Mouse (Mus musculus) liver, embryonic 14.5 days (tissue): ENCODE measurements at regions not wholly inside any gene's neighbourhood (a gene's known extent, or its start where the extent isn't known, plus 50 kb on each side); places are given as distances from the start of the nearest gene placed in this dataset.

ENCODE experiments used
- ATAC-seq: fragments of 200-750 bp; cut with Nextera tagmentation; 2 replicates; pipeline ENCODE4 v1.8.0; 2017; ENCODE audit warnings: moderate number of reproducible peaks, mild to moderate bottlenecking, moderate library complexity; ENCODE audit not compliant: insufficient read depth
- DNase-seq, 3 experiments: peaks; one replicate each; pipeline ENCODE4 v3.0.0-alpha.2; 2012 to 2013; ENCODE audit warnings: low read depth in 3 of 3, low spot score in 3 of 3
- H3K27ac ChIP-seq: fragments of 300-500 bp; sonication (generic); 2 replicates; pipeline ENCODE4 v1.5.1; 2014; ENCODE audit warnings: moderate library complexity, mild to moderate bottlenecking, control low read depth, inconsistent platforms
- H3K27me3 ChIP-seq: fragments of 300-500 bp; sonication (generic); 2 replicates; pipeline ENCODE4 v1.6.1; 2014; ENCODE audit warnings: mild to moderate bottlenecking, low read length, moderate library complexity; ENCODE audit not compliant: control insufficient read depth, insufficient read depth
- H3K36me3 ChIP-seq: fragments of 300-500 bp; sonication (generic); replicated peaks from 2 replicates; pipeline ENCODE4 v1.6.1; 2014; ENCODE audit warnings: low read depth; ENCODE audit not compliant: control insufficient read depth, insufficient read depth
- H3K4me1 ChIP-seq, 2 experiments: fragments of 200-500 bp in 1 of 2; fragments of 300-500 bp in 1 of 2; sonication (generic) in 1 of 2; replicated peaks; 2 replicates each; pipeline ENCODE4 v1.6.1; 2012 to 2014; ENCODE audit warnings: antibody characterized with exemption in 1 of 2, inconsistent platforms in 1 of 2, low read length in 1 of 2; ENCODE audit not compliant: control insufficient read depth in 2 of 2, insufficient read depth in 2 of 2
- H3K4me2 ChIP-seq: fragments of 300-500 bp; sonication (generic); 2 replicates; pipeline ENCODE4 v1.6.1; 2014; ENCODE audit warnings: low read depth, mild to moderate bottlenecking, control low read depth, moderate library complexity
- H3K4me3 ChIP-seq, 2 experiments: fragments of 200-500 bp in 1 of 2; fragments of 300-500 bp in 1 of 2; sonication (generic) in 1 of 2; 2 replicates each; pipeline ENCODE4 v1.5.1; 2012 to 2014; ENCODE audit warnings: low read depth in 2 of 2, low read length in 2 of 2, mild to moderate bottlenecking in 2 of 2, control low read depth in 1 of 2, inconsistent platforms in 1 of 2, moderate library complexity in 1 of 2; ENCODE audit not compliant: insufficient read depth in 1 of 2
- H3K9ac ChIP-seq: fragments of 300-500 bp; sonication (generic); replicated peaks from 2 replicates; pipeline ENCODE4 v1.6.1; 2014; ENCODE audit warnings: mild to moderate bottlenecking, control low read depth, moderate library complexity
- H3K9me3 ChIP-seq: fragments of 300-500 bp; sonication (generic); 2 replicates; pipeline ENCODE4 v1.6.1; 2016; ENCODE audit warnings: low read length, mixed read lengths; ENCODE audit not compliant: control insufficient read depth
- CTCF ChIP-seq: IDR thresholded peaks from 2 replicates; pipeline ENCODE4 v1.5.1; 2016; ENCODE audit warnings: antibody characterized with exemption, low read depth, control low read depth
- EP300 ChIP-seq: IDR thresholded peaks from 2 replicates; pipeline ENCODE4 v1.6.1; 2016; ENCODE audit warnings: antibody characterized with exemption, low read depth
- WGBS: fragments of 180-500 bp; shearing (Covaris S2); extraction: QIAGEN DNeasy Blood & Tissue Kit; methylation state at CpG from one replicate; pipeline ENCODE4 v1.1.7; 2014; ENCODE audit not compliant: insufficient replicate concordance; 5-methylcytosine and 5-hydroxymethylcytosine counted together

DNA sequence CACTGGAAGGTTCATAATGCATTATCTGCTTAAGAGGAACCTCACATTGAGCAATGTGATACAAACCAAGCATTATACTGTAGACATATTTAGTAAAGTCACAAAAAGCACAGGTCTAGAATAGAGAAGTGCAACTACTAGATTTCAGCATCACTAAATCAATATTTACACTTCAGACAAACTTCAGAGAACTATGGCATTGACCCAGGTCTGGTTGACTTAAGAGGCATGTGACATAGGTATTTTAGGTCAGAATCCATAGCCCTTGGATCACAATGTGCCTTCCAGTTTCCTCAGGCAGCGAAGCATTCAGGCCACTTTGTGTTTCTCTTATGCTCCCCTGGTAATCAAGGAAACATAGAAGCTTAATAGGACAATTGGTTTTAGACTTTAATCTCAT, 52.6 kb upstream of the Nlgn1 start:
- H3K36me3 ChIP-seq = no peaks in the 10 kb centered on the region
- H3K9me3 ChIP-seq = no peaks in the 10 kb centered on the region
- H3K4me2 ChIP-seq = no peak overlapping the region
- 31% methylated on average over 1 of the region's 1 CpGs for WGBS
- no peak for ATAC-seq
- no peak for TF ChIP-seq EP300
- no peak for TF ChIP-seq CTCF
- H3K27me3 ChIP-seq = no peaks in the 10 kb centered on the region
- H3K9ac ChIP-seq = no peak overlapping the region
- no peak overlapping the region for H3K27ac ChIP-seq
- H3K4me3 ChIP-seq = no peak overlapping the region
- DNase-seq = peak in 1 of 3 experiments; percentile 1
- no peaks in the 10 kb centered on the region for H3K4me1 ChIP-seq
